Mouse (Mus musculus): ENCODE measurements around the gene Zic3. TPM values are rescaled to one million over a fixed set of nuclear protein-coding genes. Genes with fewer than 3 reads are reported as not detected.

Gene Zic3
- polyA plus RNA-seq, 1 experiment, result not detected

DNA sequence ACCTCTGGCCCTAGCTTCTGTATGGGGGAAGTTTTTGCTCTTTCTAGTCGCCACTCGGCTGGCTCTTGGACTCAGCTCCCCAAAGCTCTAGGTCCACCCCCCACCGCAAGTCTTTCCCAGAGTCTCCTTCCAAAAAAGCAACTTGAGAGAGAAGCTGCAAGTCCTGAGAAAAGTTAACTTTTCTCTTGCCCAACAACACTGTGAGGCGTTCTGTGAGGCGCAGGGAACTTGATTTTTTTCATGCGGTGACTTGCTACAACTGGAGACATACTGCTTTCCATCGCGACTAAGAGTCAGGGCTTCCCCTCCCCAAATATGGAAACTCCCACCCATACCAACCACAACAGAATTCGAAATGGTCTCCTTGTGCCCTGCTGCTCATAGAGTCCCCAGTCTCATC is 5.1 kb downstream of the Zic3 start:
- Histone ChIP-seq H3K4me3 (replicated peaks) (no peak overlapping the region), H3K27me3 (ENCODE audit: control insufficient read depth) (peaks cover 72% of the 10 kb centered on the region), H3K9me3 (ENCODE audit: control insufficient read depth, low read length) (peaks cover 28% of the 10 kb centered on the region)

DNA sequence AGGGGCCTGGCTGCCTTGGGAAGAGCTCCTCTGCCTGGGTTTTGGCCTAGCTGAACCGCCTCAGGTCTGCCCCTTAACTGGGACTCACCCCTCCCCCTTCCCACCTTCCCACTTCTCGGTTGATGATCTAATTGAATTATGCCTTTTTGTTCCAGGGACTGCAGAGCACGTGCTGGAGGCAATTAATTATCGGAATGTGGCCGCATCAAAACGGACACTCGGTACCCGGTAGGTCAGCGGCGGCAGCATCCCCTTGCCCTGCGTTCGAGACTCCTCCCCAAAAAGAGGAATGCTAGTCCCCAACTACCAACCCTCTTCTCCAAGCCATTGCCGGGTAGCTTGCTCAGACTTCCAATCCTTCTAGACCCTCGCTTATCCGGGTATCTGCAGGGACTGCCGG is 5.6 kb downstream of the Zic3 start:
- H3K4me3 ChIP-seq (replicated peaks), result no peak overlapping the region
- no peaks in the 10 kb centered on the region for H3K36me3 ChIP-seq (ENCODE audit: control insufficient read depth)
- peaks cover 28% of the 10 kb centered on the region for H3K9me3 ChIP-seq (ENCODE audit: control insufficient read depth, low read length)
- H3K27me3 ChIP-seq (ENCODE audit: control insufficient read depth), result peaks cover 77% of the 10 kb centered on the region
- no peak for TF ChIP-seq GATA1 (IDR thresholded peaks at IDR 0.05; ENCODE audit: low read length)
- TF ChIP-seq TAL1 (IDR thresholded peaks at IDR 0.05; ENCODE audit: low read length), result no peak
- no peaks in the 10 kb centered on the region for H3K4me1 ChIP-seq (ENCODE audit: control insufficient read depth)

More for the DNA sequence above, 5.1 kb downstream of the Zic3 start:
- H3K4me1 ChIP-seq (ENCODE audit: control insufficient read depth), result no peaks in the 10 kb centered on the region
- no peaks in the 10 kb centered on the region for H3K36me3 ChIP-seq (ENCODE audit: control insufficient read depth)
- no peak for TF ChIP-seq GATA1 (IDR thresholded peaks at IDR 0.05; ENCODE audit: low read length)
- TF ChIP-seq TAL1 (IDR thresholded peaks at IDR 0.05; ENCODE audit: low read length), result no peak

DNA sequence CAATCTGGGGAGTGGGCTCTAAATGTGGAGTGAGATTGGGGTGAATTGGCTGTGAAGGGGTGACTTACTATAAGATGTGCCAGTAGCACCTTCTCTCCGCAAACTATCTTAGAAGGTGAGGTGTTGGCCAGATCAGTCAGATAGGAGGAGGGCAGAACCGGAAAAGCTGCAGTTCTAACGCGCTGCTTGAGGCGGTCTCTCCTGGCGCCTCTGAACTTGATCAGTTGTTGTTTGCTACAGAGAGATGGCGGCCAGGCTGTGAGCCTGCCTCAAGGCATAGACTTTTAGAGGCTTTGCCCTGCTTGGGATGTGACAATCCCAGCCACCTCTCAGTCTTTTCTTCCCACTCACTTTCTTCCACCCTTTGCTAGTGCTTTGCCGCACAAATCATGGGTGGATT is 6.4 kb downstream of the Zic3 start:
- no peaks in the 10 kb centered on the region for H3K4me1 ChIP-seq (ENCODE audit: control insufficient read depth)
- H3K4me3 ChIP-seq (replicated peaks), result no peak overlapping the region
- TF ChIP-seq GATA1 (IDR thresholded peaks at IDR 0.05; ENCODE audit: low read length) (no peak), TAL1 (IDR thresholded peaks at IDR 0.05; ENCODE audit: low read length) (no peak)
- peaks cover 85% of the 10 kb centered on the region for H3K27me3 ChIP-seq (ENCODE audit: control insufficient read depth)
- H3K36me3 ChIP-seq (ENCODE audit: control insufficient read depth), result no peaks in the 10 kb centered on the region
- peaks cover 28% of the 10 kb centered on the region for H3K9me3 ChIP-seq (ENCODE audit: control insufficient read depth, low read length)

DNA sequence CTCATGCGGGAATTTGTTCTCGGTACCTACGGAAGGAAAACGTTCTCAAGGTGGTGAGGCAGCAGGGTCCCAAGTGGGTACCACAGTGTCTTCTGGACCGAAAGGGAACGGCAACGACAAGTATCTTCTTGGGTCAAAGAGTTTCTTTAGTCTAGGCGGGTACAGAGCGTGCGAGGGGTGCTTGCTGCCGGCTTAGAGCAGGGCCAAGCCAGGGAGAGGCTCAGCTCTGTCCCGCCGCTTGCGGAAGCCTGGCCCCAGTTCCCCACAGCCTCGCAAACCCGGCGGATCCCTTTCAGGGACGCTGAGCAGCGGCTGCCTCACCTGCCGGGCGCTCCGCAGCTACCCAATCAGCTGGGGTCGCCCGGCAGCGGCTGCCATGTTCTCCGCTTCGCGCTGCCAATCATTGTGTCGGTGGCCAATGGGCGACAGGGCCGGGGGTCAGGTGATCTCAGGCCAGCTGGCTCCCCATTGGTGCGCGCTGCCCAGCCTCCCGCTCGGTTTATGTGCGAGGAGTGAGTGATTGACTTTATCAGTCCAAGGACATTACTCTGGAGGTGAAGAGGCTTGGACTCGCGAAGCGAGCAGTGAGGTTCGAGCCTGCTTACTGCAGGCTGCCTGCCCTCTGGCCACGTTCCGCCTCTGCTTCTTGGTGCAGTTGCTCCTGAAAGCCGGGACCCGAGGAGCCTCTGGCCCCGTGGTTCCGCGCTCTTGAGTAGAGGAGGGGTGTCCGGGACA is 7.8 kb downstream of the Zic3 start:
- Histone ChIP-seq H3K4me1 (ENCODE audit: control insufficient read depth) (no peaks in the 10 kb centered on the region), H3K27me3 (ENCODE audit: control insufficient read depth) (peaks cover 91% of the 10 kb centered on the region), H3K4me3 (replicated peaks) (no peak overlapping the region), H3K9me3 (ENCODE audit: control insufficient read depth, low read length) (peaks cover 28% of the 10 kb centered on the region), H3K36me3 (ENCODE audit: control insufficient read depth) (no peaks in the 10 kb centered on the region)
- TF ChIP-seq GATA1 (IDR thresholded peaks at IDR 0.05; ENCODE audit: low read length) (no peak), TAL1 (IDR thresholded peaks at IDR 0.05; ENCODE audit: low read length) (no peak)

DNA sequence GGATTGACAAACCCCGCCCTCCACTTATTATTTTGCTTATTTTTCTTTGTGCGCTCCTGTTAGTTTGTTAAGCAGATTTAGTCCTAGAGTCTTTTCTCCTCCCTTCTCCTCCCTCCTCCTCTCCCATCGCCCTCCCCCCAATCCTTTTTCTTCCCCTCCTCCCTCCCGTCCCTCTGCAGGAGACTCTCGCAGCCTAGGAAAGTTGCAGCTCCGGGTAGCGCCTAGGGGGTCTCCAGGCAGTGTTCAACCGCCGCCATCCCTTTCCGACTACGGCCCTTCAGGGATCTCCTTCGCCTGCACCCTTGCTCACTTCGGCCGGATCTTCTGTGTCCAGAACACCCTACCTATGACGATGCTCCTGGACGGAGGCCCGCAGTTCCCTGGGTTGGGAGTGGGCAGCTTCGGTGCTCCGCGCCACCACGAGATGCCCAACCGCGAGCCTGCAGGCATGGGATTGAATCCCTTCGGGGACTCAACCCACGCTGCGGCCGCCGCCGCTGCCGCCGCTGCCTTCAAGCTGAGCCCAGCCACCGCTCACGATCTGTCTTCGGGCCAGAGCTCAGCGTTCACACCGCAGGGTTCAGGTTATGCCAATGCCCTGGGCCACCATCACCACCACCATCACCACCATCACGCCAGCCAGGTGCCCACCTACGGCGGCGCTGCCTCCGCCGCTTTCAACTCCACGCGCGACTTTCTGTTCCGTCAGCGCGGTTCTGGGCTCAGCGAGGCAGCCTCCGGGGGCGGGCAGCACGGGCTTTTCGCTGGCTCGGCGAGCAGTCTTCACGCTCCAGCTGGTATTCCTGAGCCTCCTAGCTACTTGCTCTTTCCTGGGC is 8.6 kb downstream of the Zic3 start:
- TF ChIP-seq GATA1 (IDR thresholded peaks at IDR 0.05; ENCODE audit: low read length) (no peak), TAL1 (IDR thresholded peaks at IDR 0.05; ENCODE audit: low read length) (no peak)

DNA sequence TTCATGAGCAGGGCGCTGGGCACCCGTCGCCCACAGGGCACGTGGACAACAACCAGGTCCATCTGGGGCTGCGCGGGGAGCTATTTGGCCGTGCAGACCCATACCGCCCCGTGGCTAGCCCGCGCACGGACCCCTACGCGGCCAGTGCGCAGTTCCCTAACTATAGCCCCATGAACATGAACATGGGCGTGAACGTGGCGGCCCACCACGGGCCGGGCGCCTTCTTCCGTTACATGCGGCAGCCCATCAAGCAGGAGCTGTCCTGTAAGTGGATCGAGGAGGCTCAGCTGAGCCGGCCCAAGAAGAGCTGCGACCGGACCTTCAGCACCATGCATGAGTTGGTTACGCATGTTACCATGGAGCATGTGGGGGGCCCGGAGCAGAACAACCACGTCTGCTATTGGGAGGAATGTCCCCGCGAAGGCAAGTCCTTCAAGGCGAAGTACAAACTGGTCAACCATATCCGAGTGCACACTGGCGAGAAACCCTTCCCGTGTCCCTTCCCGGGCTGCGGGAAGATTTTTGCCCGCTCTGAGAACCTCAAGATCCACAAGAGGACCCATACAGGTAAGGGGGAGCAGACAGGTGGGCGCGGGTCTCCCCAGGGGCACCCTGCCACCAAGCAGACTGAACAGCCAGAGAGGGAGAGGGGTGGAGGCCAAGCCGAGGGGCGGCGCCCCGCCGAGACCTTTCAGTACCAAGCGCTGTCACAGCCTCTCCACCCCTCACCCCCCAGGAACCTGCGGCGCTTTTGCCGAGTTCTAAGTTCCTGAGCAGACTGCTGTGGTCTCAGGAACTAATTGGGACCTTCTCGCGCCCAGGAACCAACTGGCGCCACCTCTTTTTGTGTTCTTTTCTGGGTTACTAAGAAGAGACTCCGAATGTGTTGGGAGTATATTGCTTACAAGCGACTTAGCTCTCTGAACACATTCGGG is 9.4 kb downstream of the Zic3 start:
- H3K27me3 ChIP-seq (ENCODE audit: control insufficient read depth), result peaks cover 82% of the 10 kb centered on the region
- TF ChIP-seq TAL1 (IDR thresholded peaks at IDR 0.05; ENCODE audit: low read length), result no peak
- no peak for TF ChIP-seq GATA1 (IDR thresholded peaks at IDR 0.05; ENCODE audit: low read length)
- no peak overlapping the region for H3K4me3 ChIP-seq (replicated peaks)
- H3K9me3 ChIP-seq (ENCODE audit: control insufficient read depth, low read length), result peaks cover 28% of the 10 kb centered on the region
- no peaks in the 10 kb centered on the region for H3K36me3 ChIP-seq (ENCODE audit: control insufficient read depth)
- no peaks in the 10 kb centered on the region for H3K4me1 ChIP-seq (ENCODE audit: control insufficient read depth)

More for the DNA sequence above, 8.6 kb downstream of the Zic3 start:
- Histone ChIP-seq H3K9me3 (ENCODE audit: control insufficient read depth, low read length) (peaks cover 28% of the 10 kb centered on the region), H3K4me1 (ENCODE audit: control insufficient read depth) (no peaks in the 10 kb centered on the region), H3K4me3 (replicated peaks) (no peak overlapping the region), H3K36me3 (ENCODE audit: control insufficient read depth) (no peaks in the 10 kb centered on the region), H3K27me3 (ENCODE audit: control insufficient read depth) (peaks cover 86% of the 10 kb centered on the region)

DNA sequence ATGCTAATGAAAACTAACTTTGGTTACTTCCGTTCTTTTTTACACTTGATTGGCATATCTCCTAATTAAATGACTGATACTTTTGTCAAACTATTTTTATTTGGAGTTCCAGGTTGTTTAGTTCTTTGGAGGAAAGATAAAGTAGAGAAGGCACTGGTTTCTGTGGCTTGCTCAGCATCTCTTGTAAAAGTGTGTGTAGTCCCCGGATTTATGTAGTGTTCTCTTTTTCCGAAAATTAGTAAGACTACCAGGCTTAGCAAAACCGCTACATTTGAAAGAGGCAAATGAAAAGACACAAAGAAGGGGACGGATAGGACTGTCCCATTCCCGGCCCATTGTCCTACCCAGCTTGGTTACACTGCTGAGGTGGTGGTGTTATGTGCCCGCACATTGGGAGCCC is 10.1 kb downstream of the Zic3 start:
- no peaks in the 10 kb centered on the region for H3K36me3 ChIP-seq (ENCODE audit: control insufficient read depth)
- no peak overlapping the region for H3K4me3 ChIP-seq (replicated peaks)
- TF ChIP-seq GATA1 (IDR thresholded peaks at IDR 0.05; ENCODE audit: low read length), result no peak
- no peak for TF ChIP-seq TAL1 (IDR thresholded peaks at IDR 0.05; ENCODE audit: low read length)
- peaks cover 80% of the 10 kb centered on the region for H3K27me3 ChIP-seq (ENCODE audit: control insufficient read depth)
- H3K4me1 ChIP-seq (ENCODE audit: control insufficient read depth), result no peaks in the 10 kb centered on the region
- peaks cover 28% of the 10 kb centered on the region for H3K9me3 ChIP-seq (ENCODE audit: control insufficient read depth, low read length)

DNA sequence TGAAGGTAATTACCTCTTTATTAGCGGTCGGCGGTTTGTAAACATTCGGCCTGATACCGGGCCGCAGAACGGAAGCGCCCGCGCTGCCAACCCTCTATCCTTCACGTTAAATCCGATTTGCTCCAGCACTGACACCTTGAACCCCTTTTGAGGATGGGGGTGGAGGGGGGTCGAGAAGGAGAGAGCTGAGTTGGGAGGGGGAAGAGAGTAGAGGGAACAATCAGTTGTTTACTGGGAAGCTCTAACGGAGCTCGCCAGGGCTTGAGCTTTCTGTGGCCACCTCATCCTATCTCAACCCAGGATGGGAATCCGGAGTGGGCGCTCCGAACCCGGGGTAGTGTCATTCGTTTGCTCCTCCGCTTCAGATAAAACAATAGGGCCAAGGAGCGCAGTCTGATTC is 11.0 kb downstream of the Zic3 start:
- H3K27me3 ChIP-seq (ENCODE audit: control insufficient read depth), result peaks cover 80% of the 10 kb centered on the region

More for the DNA sequence above, 11.0 kb downstream of the Zic3 start:
- no peak for TF ChIP-seq GATA1 (IDR thresholded peaks at IDR 0.05; ENCODE audit: low read length)
- TF ChIP-seq TAL1 (IDR thresholded peaks at IDR 0.05; ENCODE audit: low read length), result no peak
- no peaks in the 10 kb centered on the region for H3K4me1 ChIP-seq (ENCODE audit: control insufficient read depth)
- peaks cover 32% of the 10 kb centered on the region for H3K9me3 ChIP-seq (ENCODE audit: control insufficient read depth, low read length)
- H3K4me3 ChIP-seq (replicated peaks), result no peak overlapping the region
- H3K36me3 ChIP-seq (ENCODE audit: control insufficient read depth), result no peaks in the 10 kb centered on the region
